Mouse (Mus musculus) embryonic fibroblast, embryonic 13.5 days (primary cell): ENCODE data around the gene Shank3. TPM values are rescaled to one million over a fixed set of nuclear protein-coding genes. Genes with fewer than 3 reads are reported as not detected.

Source experiments
- H3K27ac ChIP-seq: 2 replicates; pipeline ENCODE4 v1.5.1; 2012; ENCODE audit warnings: low read length, control low read depth, inconsistent platforms; ENCODE audit not compliant: insufficient read depth
- H3K4me1 ChIP-seq: 2 replicates; pipeline ENCODE4 v1.6.1; 2011; ENCODE audit warnings: low read length; ENCODE audit not compliant: control insufficient read depth, insufficient read depth
- H3K4me3 ChIP-seq: 2 replicates; pipeline ENCODE4 v1.5.1; 2011; ENCODE audit warnings: mild to moderate bottlenecking, control low read depth, low read length; ENCODE audit not compliant: insufficient read depth
- CTCF ChIP-seq: IDR thresholded peaks from 2 replicates; pipeline ENCODE4 v1.5.1; 2011; ENCODE audit warnings: mild to moderate bottlenecking, control low read depth, low read length, moderate library complexity, borderline replicate concordance; ENCODE audit not compliant: insufficient read depth
- POLR2A ChIP-seq: IDR thresholded peaks from 2 replicates; pipeline ENCODE4 v1.6.1; 2011; ENCODE audit warnings: low read depth, mild to moderate bottlenecking, control low read depth, low read length, moderate library complexity
- polyA plus RNA-seq: library from polyadenylated mRNA; stranded (reverse); fragments of >200 nt; gene quantifications from 2 replicates; pipeline ENCODE4 v1.2.4, GENCODE M21; 2011; ENCODE audit warnings: low read depth; ENCODE audit not compliant: missing spikeins, insufficient read length

Gene Shank3
- polyA plus RNA-seq, 1 experiment, result 2.7 TPM

GRCm38 (mm10) chr15:89523283-89523832 is 23.9 kb downstream of the Shank3 start:
- Histone ChIP-seq H3K27ac (no peak overlapping the region), H3K4me1 (no peaks in the 10 kb centered on the region), H3K4me3 (peak overlapping the region; percentile 24)
- TF ChIP-seq CTCF (no peak), POLR2A (no peak)

- TF ChIP-seq POLR2A, result no peak
- no peak for TF ChIP-seq CTCF
- Histone ChIP-seq H3K4me3 (no peak overlapping the region), H3K4me1 (no peaks in the 10 kb centered on the region), H3K27ac (no peak overlapping the region)
These were observed 24.7 kb downstream of the Shank3 start for GRCm38 (mm10) chr15:89524001-89524571.

GRCm38 (mm10) chr15:89524611-89525415 is 25.4 kb downstream of the Shank3 start:
- Histone ChIP-seq H3K27ac (no peak overlapping the region), H3K4me1 (no peaks in the 10 kb centered on the region), H3K4me3 (no peak overlapping the region)
- TF ChIP-seq POLR2A (no peak), CTCF (no peak)

- TF ChIP-seq CTCF (no peak), POLR2A (no peak)
- H3K4me3 ChIP-seq, result no peak overlapping the region
- no peak overlapping the region for H3K27ac ChIP-seq
- no peaks in the 10 kb centered on the region for H3K4me1 ChIP-seq
These were observed 26.0 kb downstream of the Shank3 start for GRCm38 (mm10) chr15:89525464-89525863.

- H3K4me1 ChIP-seq, result no peaks in the 10 kb centered on the region
- H3K27ac ChIP-seq, result no peak overlapping the region
- no peak overlapping the region for H3K4me3 ChIP-seq
- no peak for TF ChIP-seq POLR2A
These were observed 26.5 kb downstream of the Shank3 start for GRCm38 (mm10) chr15:89525896-89526295.

- H3K27ac ChIP-seq, result no peak overlapping the region
- TF ChIP-seq POLR2A (no peak), CTCF (no peak)
- H3K4me3 ChIP-seq, result no peak overlapping the region
- no peaks in the 10 kb centered on the region for H3K4me1 ChIP-seq
These were observed 27.4 kb downstream of the Shank3 start for GRCm38 (mm10) chr15:89526776-89527325.

- Histone ChIP-seq H3K27ac (no peak overlapping the region), H3K4me3 (no peak overlapping the region), H3K4me1 (no peaks in the 10 kb centered on the region)
- TF ChIP-seq CTCF, result no peak
- no peak for TF ChIP-seq POLR2A
These were observed 28.0 kb downstream of the Shank3 start for GRCm38 (mm10) chr15:89527466-89527865.

GRCm38 (mm10) chr15:89528201-89528850 is 28.9 kb downstream of the Shank3 start:
- no peak for TF ChIP-seq POLR2A
- no peak for TF ChIP-seq CTCF
- no peak overlapping the region for H3K27ac ChIP-seq
- H3K4me3 ChIP-seq, result no peak overlapping the region
- H3K4me1 ChIP-seq, result no peaks in the 10 kb centered on the region

- H3K4me1 ChIP-seq, result no peaks in the 10 kb centered on the region
- no peak overlapping the region for H3K4me3 ChIP-seq
- no peak overlapping the region for H3K27ac ChIP-seq
- TF ChIP-seq POLR2A (no peak), CTCF (no peak)
These were observed 29.5 kb downstream of the Shank3 start for GRCm38 (mm10) chr15:89528923-89529322.
